Mouse (Mus musculus) forebrain, embryonic 15.5 days (tissue): ENCODE measurements at regions not wholly inside any gene's neighbourhood (a gene's known extent, or its start where the extent isn't known, plus 50 kb on each side); places are given as distances from the start of the nearest gene placed in this dataset.

Experiments used
- ATAC-seq: fragments of 200-750 bp; cut with Nextera tagmentation; replicated peaks from 2 replicates; pipeline ENCODE4 v1.8.0; 2017; ENCODE audit warnings: mild to moderate bottlenecking, moderate TSS enrichment, moderate library complexity
- H3K27ac ChIP-seq: fragments of 300-500 bp; sonication (generic); replicated peaks from 2 replicates; pipeline ENCODE4 v1.5.1; 2015; ENCODE audit warnings: mild to moderate bottlenecking, inconsistent platforms
- H3K27me3 ChIP-seq: fragments of 300-500 bp; sonication (generic); 2 replicates; pipeline ENCODE4 v1.6.1; 2015; ENCODE audit warnings: inconsistent platforms
- H3K36me3 ChIP-seq: fragments of 300-500 bp; sonication (generic); 2 replicates; pipeline ENCODE4 v1.6.1; 2015; ENCODE audit warnings: mild to moderate bottlenecking, inconsistent platforms
- H3K4me1 ChIP-seq: fragments of 300-500 bp; sonication (generic); 2 replicates; pipeline ENCODE4 v1.6.1; 2015; ENCODE audit warnings: inconsistent platforms
- H3K4me2 ChIP-seq: fragments of 300-500 bp; sonication (generic); replicated peaks from 2 replicates; pipeline ENCODE4 v1.6.1; 2015; ENCODE audit warnings: mild to moderate bottlenecking, inconsistent platforms
- H3K4me3 ChIP-seq: fragments of 300-500 bp; sonication (generic); 2 replicates; pipeline ENCODE4 v1.5.1; 2015; ENCODE audit warnings: mild to moderate bottlenecking, inconsistent platforms
- H3K9ac ChIP-seq: fragments of 300-500 bp; sonication (generic); replicated peaks from 2 replicates; pipeline ENCODE4 v1.6.1; 2015; ENCODE audit warnings: mild to moderate bottlenecking, inconsistent platforms
- H3K9me3 ChIP-seq: fragments of 300-500 bp; sonication (generic); 2 replicates; pipeline ENCODE4 v1.6.1; 2016; ENCODE audit warnings: inconsistent platforms
- WGBS: fragments of 180-500 bp; shearing (Covaris S2); methylation state at CpG from one replicate; pipeline ENCODE4 v1.1.7; 2015; ENCODE audit warnings: mixed read lengths; 5-methylcytosine and 5-hydroxymethylcytosine counted together

DNA sequence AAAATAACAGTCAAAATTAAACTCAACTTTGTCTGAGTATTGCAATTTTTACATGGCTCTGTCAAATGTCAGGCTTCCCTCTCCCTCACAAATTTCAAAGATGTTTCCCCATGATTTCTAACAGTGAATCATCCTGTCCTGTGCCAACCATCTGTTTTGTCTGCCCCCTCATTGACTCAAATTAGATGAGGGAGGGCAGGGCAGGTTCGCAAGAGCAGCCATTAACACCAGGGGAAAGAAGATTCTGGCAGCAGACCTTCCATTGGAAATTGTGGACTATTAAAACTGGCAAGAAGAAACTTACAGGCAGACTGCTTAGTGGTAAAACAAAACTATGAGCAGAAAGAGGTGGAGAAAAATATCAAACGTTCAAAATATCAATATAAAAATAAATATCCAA is 1277.0 kb upstream of the Zeb2 start:
- Histone ChIP-seq H3K9ac (no peak overlapping the region), H3K4me2 (no peak overlapping the region), H3K4me1 (no peaks in the 10 kb centered on the region), H3K4me3 (no peak overlapping the region), H3K27ac (no peak overlapping the region), H3K9me3 (no peaks in the 10 kb centered on the region), H3K36me3 (no peaks in the 10 kb centered on the region), H3K27me3 (no peaks in the 10 kb centered on the region)
- 66% methylated on average over 2 of the region's 2 CpGs for WGBS
- ATAC-seq = no peak

- no peaks in the 10 kb centered on the region for H3K36me3 ChIP-seq
- H3K27ac ChIP-seq = no peak overlapping the region
- 94% methylated on average over 3 of the region's 3 CpGs for WGBS
- no peak overlapping the region for H3K9ac ChIP-seq
- no peak overlapping the region for H3K4me2 ChIP-seq
- no peaks in the 10 kb centered on the region for H3K4me1 ChIP-seq
- H3K9me3 ChIP-seq = no peaks in the 10 kb centered on the region
- H3K4me3 ChIP-seq = no peak overlapping the region
- no peaks in the 10 kb centered on the region for H3K27me3 ChIP-seq
- ATAC-seq = no peak
These were observed 1255.8 kb upstream of the Zeb2 start for GRCm38 (mm10) chr2:46372847-46373461.

GRCm38 (mm10) chr2:46371755-46372154 is 1254.6 kb upstream of the Zeb2 start:
- Histone ChIP-seq H3K4me3 (no peak overlapping the region), H3K9me3 (no peaks in the 10 kb centered on the region), H3K36me3 (no peaks in the 10 kb centered on the region), H3K27me3 (no peaks in the 10 kb centered on the region), H3K9ac (no peak overlapping the region), H3K4me1 (no peaks in the 10 kb centered on the region), H3K4me2 (no peak overlapping the region), H3K27ac (no peak overlapping the region)
- no peak for ATAC-seq
- 81% methylated on average over 1 of the region's 1 CpGs for WGBS

DNA sequence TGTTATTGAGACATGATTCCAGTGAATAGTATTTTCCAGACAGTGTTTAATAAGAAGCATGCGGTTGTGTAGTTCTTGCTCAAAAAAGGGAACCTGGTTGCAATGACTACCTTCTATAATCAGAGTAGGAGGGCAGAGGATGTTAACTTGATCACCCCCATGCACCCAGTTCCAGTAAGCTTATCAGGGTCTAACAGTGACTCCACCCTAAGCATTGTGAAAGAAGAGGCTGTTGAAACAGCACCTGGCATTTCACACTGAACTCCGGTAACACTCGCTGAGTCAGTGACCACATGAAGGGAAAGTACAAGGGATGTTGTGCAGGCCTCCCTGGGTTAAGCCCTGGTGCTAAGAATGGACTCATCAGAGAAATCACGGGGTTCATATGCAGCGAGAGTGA is 1253.8 kb upstream of the Zeb2 start:
- Histone ChIP-seq H3K4me2 (no peak overlapping the region), H3K9ac (no peak overlapping the region), H3K4me1 (no peaks in the 10 kb centered on the region), H3K4me3 (no peak overlapping the region), H3K9me3 (no peaks in the 10 kb centered on the region), H3K27ac (no peak overlapping the region), H3K27me3 (no peaks in the 10 kb centered on the region), H3K36me3 (no peaks in the 10 kb centered on the region)
- 85% methylated on average over 5 of the region's 5 CpGs for WGBS
- ATAC-seq = no peak

- Histone ChIP-seq H3K4me2 (no peak overlapping the region), H3K4me1 (no peaks in the 10 kb centered on the region), H3K4me3 (no peak overlapping the region), H3K27ac (no peak overlapping the region), H3K9ac (no peak overlapping the region), H3K27me3 (no peaks in the 10 kb centered on the region), H3K9me3 (no peaks in the 10 kb centered on the region), H3K36me3 (no peaks in the 10 kb centered on the region)
- 95% methylated on average over 4 of the region's 4 CpGs for WGBS
- no peak for ATAC-seq
These were observed 1251.7 kb upstream of the Zeb2 start for GRCm38 (mm10) chr2:46368882-46369281.

DNA sequence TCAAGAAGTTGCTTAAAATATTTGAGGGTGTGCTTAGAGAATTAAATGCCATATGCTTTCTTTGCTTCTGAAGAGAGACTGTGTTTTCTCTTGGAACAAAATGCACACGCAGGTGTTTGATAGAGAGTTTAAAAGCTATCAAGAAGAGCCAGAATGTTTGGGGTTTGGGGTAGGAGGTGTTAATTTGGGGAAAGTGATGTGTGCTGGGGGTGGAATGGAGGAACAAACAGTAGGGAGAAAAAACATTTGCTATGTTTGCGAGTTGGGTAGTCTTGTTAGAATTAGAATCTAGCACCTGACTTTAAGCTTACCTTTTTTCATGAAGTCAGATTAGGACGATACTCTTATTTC is 1248.9 kb upstream of the Zeb2 start:
- no peak overlapping the region for H3K4me3 ChIP-seq

DNA sequence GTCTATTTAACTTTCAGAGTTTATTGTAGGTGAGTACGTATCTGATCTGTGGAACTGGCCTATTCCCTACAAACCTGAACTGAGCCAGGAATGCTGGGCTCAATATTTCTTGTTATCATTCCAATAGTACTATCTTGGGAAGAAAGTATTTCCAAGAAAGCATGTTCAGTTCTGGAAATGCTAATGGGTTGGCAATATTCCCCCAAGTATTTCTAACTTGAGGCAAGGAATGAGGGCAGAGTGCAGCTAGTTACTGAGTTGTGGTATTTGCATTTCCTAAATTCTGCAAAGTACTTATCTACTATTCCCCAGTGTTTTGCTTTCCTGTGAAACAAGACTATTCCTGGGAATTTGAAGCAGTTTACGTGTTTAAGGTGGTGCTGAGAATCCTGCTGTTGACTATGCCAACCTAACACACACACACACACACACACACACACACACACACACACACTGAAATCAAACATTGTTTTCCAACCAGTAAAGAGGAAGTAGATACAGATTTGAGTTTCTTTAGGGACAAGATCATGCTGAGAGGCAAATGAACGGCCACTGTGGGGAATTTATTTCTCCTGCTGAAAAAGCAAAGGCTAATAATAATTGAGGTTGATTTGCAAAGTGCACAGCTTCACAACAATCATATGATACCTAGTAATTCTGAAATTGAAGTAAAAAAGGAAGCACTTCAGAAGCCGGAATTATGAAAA is 1248.4 kb upstream of the Zeb2 start:
- no peak overlapping the region for H3K27ac ChIP-seq
- no peak overlapping the region for H3K4me2 ChIP-seq
- no peaks in the 10 kb centered on the region for H3K4me1 ChIP-seq
- H3K27me3 ChIP-seq = no peaks in the 10 kb centered on the region
- no peaks in the 10 kb centered on the region for H3K36me3 ChIP-seq
- WGBS = 79% methylated on average over 4 of the region's 4 CpGs
- no peak for ATAC-seq
- no peak overlapping the region for H3K9ac ChIP-seq
- no peaks in the 10 kb centered on the region for H3K9me3 ChIP-seq
- no peak overlapping the region for H3K4me3 ChIP-seq

More for the DNA sequence above, 1248.9 kb upstream of the Zeb2 start:
- Histone ChIP-seq H3K9me3 (no peaks in the 10 kb centered on the region), H3K4me1 (no peaks in the 10 kb centered on the region), H3K4me2 (no peak overlapping the region), H3K27me3 (no peaks in the 10 kb centered on the region), H3K9ac (no peak overlapping the region), H3K27ac (no peak overlapping the region), H3K36me3 (no peaks in the 10 kb centered on the region)
- 81% methylated on average over 3 of the region's 3 CpGs for WGBS
- no peak for ATAC-seq

DNA sequence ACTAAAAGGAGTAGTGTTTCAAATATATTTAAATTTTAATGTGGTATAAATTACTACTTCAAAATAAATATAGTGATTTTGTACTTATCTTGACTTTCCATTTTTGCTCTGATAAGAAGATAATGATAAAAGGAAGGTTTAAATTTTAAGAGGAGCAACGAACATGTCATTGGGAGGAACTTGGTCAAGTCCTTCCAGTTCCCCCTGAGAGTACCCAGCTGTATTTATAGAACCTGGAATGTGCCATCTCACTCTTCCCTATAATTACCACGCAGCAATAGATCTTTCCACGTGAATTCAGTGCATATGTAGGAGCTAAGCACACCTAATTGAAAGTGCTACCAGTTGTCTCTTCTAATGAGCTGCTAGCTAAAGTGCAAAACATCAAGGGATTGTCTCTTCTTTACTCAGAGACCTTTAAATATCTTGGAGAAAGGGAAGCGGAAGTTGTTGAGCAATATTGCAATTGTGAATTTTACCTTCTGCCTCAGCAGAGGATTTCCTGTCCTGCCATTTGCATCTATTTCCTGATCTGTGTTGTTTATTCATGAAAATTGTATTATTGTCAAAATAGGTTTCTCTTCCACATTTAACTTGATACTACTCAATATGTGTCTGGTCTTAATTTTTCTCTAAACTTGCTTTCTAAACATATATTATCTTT is 1243.0 kb upstream of the Zeb2 start:
- ATAC-seq = no peak
- WGBS = 70% methylated on average over 4 of the region's 4 CpGs
- H3K9ac ChIP-seq = no peak overlapping the region

GRCm38 (mm10) chr2:46358225-46358624 is 1241.0 kb upstream of the Zeb2 start:
- no peaks in the 10 kb centered on the region for H3K36me3 ChIP-seq
- 89% methylated on average over 3 of the region's 3 CpGs for WGBS
- no peak overlapping the region for H3K4me3 ChIP-seq
- no peaks in the 10 kb centered on the region for H3K9me3 ChIP-seq
- H3K9ac ChIP-seq = no peak overlapping the region
- H3K27ac ChIP-seq = no peak overlapping the region
- H3K4me2 ChIP-seq = no peak overlapping the region
- no peaks in the 10 kb centered on the region for H3K27me3 ChIP-seq
- no peaks in the 10 kb centered on the region for H3K4me1 ChIP-seq
- no peak for ATAC-seq

More for the DNA sequence above, 1243.0 kb upstream of the Zeb2 start:
- Histone ChIP-seq H3K27ac (no peak overlapping the region), H3K9me3 (no peaks in the 10 kb centered on the region), H3K36me3 (no peaks in the 10 kb centered on the region), H3K4me2 (no peak overlapping the region), H3K4me3 (no peak overlapping the region), H3K4me1 (no peaks in the 10 kb centered on the region), H3K27me3 (no peaks in the 10 kb centered on the region)

GRCm38 (mm10) chr2:46356651-46357050 is 1239.5 kb upstream of the Zeb2 start:
- ATAC-seq = no peak
- Histone ChIP-seq H3K4me2 (no peak overlapping the region), H3K4me1 (no peaks in the 10 kb centered on the region), H3K9me3 (no peaks in the 10 kb centered on the region), H3K4me3 (no peak overlapping the region), H3K9ac (no peak overlapping the region), H3K27ac (no peak overlapping the region), H3K36me3 (no peaks in the 10 kb centered on the region), H3K27me3 (no peaks in the 10 kb centered on the region)
- WGBS = 88% methylated on average over 3 of the region's 3 CpGs

GRCm38 (mm10) chr2:46340694-46341093 is 1223.5 kb upstream of the Zeb2 start:
- no peaks in the 10 kb centered on the region for H3K9me3 ChIP-seq
- no peaks in the 10 kb centered on the region for H3K27me3 ChIP-seq
- H3K36me3 ChIP-seq = no peaks in the 10 kb centered on the region
- no peak for ATAC-seq
- H3K27ac ChIP-seq = no peak overlapping the region
- H3K9ac ChIP-seq = no peak overlapping the region
- 84% methylated on average over 4 of the region's 4 CpGs for WGBS
- no peaks in the 10 kb centered on the region for H3K4me1 ChIP-seq
- H3K4me3 ChIP-seq = no peak overlapping the region
- H3K4me2 ChIP-seq = no peak overlapping the region

DNA sequence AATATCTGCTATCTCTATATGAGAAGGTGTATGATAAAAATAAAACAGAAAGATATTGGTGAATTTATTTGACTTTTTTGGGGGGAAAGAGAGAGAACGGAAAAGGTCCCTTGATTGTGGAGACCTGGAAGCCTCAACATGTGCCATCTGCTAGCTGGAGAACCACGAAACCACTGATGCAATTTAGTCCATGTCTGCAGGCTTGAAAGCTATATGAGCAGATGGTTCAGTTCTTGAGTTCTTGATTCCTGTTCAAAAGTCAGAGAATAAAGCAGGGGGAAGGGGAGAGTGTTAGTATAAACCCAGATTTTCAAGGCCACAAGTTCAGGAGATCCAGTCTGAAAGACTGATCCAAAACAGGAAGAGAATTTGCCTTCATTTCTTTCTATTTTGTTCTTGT is 1199.5 kb upstream of the Zeb2 start:
- ATAC-seq = no peak
- H3K9ac ChIP-seq = no peak overlapping the region
- no peak overlapping the region for H3K4me3 ChIP-seq
- no peak overlapping the region for H3K4me2 ChIP-seq
- H3K27ac ChIP-seq = no peak overlapping the region
- H3K9me3 ChIP-seq = no peaks in the 10 kb centered on the region
- no peaks in the 10 kb centered on the region for H3K27me3 ChIP-seq
- H3K36me3 ChIP-seq = no peaks in the 10 kb centered on the region
- H3K4me1 ChIP-seq = no peaks in the 10 kb centered on the region
- WGBS = 74% methylated on average over 2 of the region's 2 CpGs
